Comparison of ENCODE assay signal across 8 mouse cellular contexts in genomic region chr2:167752805-167753556, GRCm38 (mm10).
DNase-seq lines count a peak whose midpoint lies in the region.

No protein-coding gene starts in this region.

- intact Hi-C loops in heart, postnatal 25 days (cut with DNase I): no loop called here

- peak; percentile 79 to 80 for DNase-seq in heart, adult 18-20 months
- no peak for DNase-seq in heart, postnatal 25 days (ENCODE audit: low spot score)
- DNase-seq in right cerebral cortex, postnatal 4 days: peak; percentile 20
- DNase-seq in right cerebral cortex, postnatal 25 days: no peak
- peak; percentile 75 for DNase-seq in gastrocnemius, postnatal 25 days
- peak; percentile 74 for DNase-seq in lung, postnatal 36 days
- no peak for DNase-seq in thymus, postnatal 0 days (ENCODE audit: low spot score)
- no peak for DNase-seq in ovary, postnatal 14 days (ENCODE audit: low spot score)

Comparison
In these comparisons a context has a peak if more than half of its experiments do, and no peak if none do; other contexts are left out.
1. DNase-seq: peak in heart, adult 18-20 months (2 of 2), right cerebral cortex, postnatal 4 days (single experiment), gastrocnemius, postnatal 25 days (single experiment) and lung, postnatal 36 days (single experiment); none in heart, postnatal 25 days (single experiment), right cerebral cortex, postnatal 25 days (single experiment), thymus, postnatal 0 days (single experiment) and ovary, postnatal 14 days (single experiment).